Mouse (Mus musculus): Measurements from ENCODE around the gene Rnase2b. TPM values are rescaled to one million over a fixed set of nuclear protein-coding genes. Genes with fewer than 3 reads are reported as not detected.
"Not testable (repeated sequence)": the region's sequence is repeated elsewhere in the genome, so short reads cannot be mapped to it uniquely, and the experiment has no call there.

The Rnase2b gene
- polyA plus RNA-seq, 1 experiment from 2014 or later, result not detected

DNA sequence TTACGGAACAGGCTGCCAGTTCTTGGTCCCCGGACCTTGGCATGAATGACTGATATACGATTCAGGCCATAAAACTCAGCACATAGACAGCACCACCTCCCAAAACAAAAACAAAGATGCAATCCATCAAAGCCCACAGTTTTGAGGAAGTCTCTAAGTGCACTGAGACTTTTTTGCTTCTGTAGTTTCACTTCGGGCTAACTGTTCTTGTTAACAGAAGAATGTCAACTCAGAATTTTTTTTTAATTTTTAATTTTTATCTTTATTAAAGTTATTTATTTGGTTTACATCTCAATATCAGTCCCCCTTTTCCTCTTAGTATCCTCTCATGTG, 5.4 kb upstream of the Rnase2b start:
- 28% methylated on average over 4 of the region's 4 CpGs for WGBS
- H3K9me3 ChIP-seq (replicated peaks), result no peaks in the 10 kb centered on the region
- no peaks in the 10 kb centered on the region for H3K27me3 ChIP-seq (replicated peaks)
- no peaks in the 10 kb centered on the region for H3K36me3 ChIP-seq
- no peak overlapping the region for H3K4me3 ChIP-seq (replicated peaks)
- no peaks in the 10 kb centered on the region for H3K4me1 ChIP-seq
- no peak overlapping the region for H3K9ac ChIP-seq (replicated peaks)
- no peak overlapping the region for H3K4me2 ChIP-seq
- no peak for ATAC-seq (ENCODE audit: low FRiP score)
- H3K27ac ChIP-seq (replicated peaks), result no peak overlapping the region

DNA sequence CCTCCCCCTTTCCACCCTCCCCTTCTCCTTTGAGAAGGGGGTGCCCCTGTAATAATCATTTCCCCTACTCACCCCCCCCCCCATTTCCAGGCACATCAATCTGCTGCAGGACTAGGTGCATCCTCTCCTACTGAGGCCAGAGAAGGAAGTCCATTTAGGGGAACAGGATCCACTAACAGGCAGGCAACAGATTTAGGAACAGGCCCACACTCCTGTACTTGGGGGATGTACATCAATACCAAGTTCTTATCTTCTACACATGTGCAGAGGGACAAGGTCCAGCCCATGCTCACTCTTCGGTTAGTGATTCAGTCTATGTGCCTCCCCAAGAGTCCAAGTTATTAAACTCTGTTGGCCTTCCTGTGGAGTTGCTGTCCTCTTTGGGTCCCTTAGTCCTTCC, 5.0 kb upstream of the Rnase2b start:
- WGBS, result 92% methylated on average over 1 of the region's 1 CpGs
- Histone ChIP-seq H3K4me3 (replicated peaks) (no peak overlapping the region), H3K27ac (replicated peaks) (no peak overlapping the region), H3K9me3 (replicated peaks) (no peaks in the 10 kb centered on the region), H3K36me3 (no peaks in the 10 kb centered on the region), H3K27me3 (replicated peaks) (no peaks in the 10 kb centered on the region), H3K9ac (replicated peaks) (no peak overlapping the region), H3K4me1 (no peaks in the 10 kb centered on the region), H3K4me2 (no peak overlapping the region)
- no peak for ATAC-seq (ENCODE audit: low FRiP score)

DNA sequence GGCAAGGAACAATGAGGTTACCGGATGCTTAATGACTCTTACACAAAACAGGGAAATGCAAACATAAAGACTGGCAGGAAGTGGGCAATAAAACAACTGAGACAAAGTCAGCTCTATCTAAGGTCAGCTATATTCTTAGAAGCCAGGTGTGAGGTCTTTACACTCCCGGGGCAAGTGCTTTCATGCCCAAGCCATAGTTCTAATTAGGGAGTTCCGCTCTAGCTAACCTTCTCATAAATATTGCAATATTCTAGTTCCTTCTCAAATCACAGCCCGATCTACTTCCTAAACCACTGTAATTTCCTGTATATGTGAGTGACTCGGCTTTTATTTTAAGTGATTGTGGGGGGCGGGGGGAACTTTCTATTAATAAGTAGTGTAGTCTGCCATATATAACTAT, 1.3 kb downstream of the Rnase2b start:
- not testable (repeated sequence) for ATAC-seq (ENCODE audit: low FRiP score); H3K9ac ChIP-seq (replicated peaks); H3K36me3 ChIP-seq; H3K27me3 ChIP-seq (replicated peaks); H3K9me3 ChIP-seq (replicated peaks); H3K4me1 ChIP-seq; H3K4me2 ChIP-seq; H3K27ac ChIP-seq (replicated peaks); H3K4me3 ChIP-seq (replicated peaks)
- 83% methylated on average over 6 of the region's 6 CpGs for WGBS

DNA sequence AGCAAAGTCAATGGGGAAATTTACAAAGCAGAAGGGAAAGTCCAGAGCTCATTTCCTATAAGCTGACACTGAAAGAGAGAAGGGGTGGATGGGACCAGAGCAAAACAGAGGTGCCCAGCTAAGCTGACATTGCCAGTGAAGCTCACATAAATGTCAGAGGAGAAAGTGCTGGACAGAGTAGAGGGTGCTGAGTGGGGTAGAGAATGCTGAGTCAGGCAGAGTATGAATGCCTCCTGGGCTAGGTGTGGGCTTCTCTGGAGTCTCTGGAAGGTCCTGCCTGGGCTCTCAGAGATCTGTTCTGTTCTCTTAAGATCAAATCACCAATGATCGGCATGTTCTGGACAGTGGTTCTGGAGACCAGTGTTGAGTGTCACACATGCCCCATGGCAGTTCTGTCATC, 3.4 kb downstream of the Rnase2b start:
- no peak overlapping the region for H3K9ac ChIP-seq (replicated peaks)
- 90% methylated on average over 1 of the region's 1 CpGs for WGBS
- H3K4me3 ChIP-seq (replicated peaks), result no peak overlapping the region
- H3K4me2 ChIP-seq, result no peak overlapping the region
- H3K36me3 ChIP-seq, result no peaks in the 10 kb centered on the region
- no peaks in the 10 kb centered on the region for H3K4me1 ChIP-seq
- no peaks in the 10 kb centered on the region for H3K9me3 ChIP-seq (replicated peaks)
- H3K27me3 ChIP-seq (replicated peaks), result no peaks in the 10 kb centered on the region
- H3K27ac ChIP-seq (replicated peaks), result no peak overlapping the region
- no peak for ATAC-seq (ENCODE audit: low FRiP score)

DNA sequence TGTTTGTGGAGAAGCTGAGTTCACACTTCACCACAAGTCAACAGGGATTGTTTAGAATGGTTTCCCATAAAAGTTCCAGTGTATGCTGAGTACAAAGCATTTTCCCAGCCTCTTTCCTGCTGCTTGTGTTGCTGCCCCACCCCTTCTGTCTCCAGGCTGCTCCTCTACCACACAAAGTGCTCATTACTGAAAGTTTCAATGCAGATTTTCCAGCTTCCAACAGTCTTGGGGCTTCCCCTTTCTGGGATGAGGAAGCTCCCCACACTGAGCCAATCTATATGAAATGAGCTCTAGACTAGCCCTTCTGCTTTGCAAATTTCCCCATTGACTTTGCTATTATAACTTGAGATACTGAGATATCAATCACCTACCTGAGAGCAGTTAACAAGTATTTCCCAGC, 4.0 kb downstream of the Rnase2b start:
- H3K4me1 ChIP-seq, result no peaks in the 10 kb centered on the region
- H3K9ac ChIP-seq (replicated peaks), result no peak overlapping the region
- H3K4me3 ChIP-seq (replicated peaks), result no peak overlapping the region
- no peak overlapping the region for H3K4me2 ChIP-seq
- no peak for ATAC-seq (ENCODE audit: low FRiP score)
- H3K27ac ChIP-seq (replicated peaks), result no peak overlapping the region
- H3K27me3 ChIP-seq (replicated peaks), result no peaks in the 10 kb centered on the region
- no peaks in the 10 kb centered on the region for H3K9me3 ChIP-seq (replicated peaks)
- no peaks in the 10 kb centered on the region for H3K36me3 ChIP-seq

DNA sequence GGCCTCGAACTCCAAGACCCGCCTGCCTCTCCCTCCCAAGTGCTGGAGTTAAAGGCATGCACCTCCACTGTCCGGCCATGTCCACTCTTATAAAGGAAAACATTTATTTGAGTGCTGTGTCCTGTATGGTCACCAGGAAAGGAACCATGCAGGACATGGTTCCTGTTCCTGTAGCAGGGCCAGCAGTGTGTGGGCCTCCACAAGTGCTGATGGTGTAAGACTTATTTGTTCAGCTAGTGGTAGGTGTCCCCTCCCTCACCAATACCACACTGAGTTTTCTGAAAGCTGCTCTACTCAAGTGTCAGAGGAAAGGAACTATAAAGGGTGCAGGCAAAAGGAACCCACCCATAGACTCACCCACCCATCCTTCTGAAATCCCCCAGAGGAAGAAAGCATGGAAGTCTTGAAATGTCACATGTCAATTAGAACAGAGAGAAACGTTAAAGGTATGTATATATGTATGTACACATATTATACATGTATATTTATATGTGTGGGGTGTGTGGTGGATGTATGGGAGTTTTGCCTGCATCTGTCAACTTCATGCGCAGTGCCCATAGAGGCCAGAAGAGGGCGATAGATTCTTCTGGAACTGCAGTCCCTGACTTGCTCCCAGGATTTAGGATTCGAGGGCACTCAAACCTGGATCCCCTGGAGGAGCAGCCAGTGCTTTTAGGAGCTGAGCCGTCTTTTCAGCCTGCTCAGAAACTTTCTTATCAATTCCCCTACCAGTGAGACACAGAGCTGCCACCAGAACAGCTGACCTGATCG, 10.2 kb downstream of the Rnase2b start:
- H3K9me3 ChIP-seq (replicated peaks); H3K27ac ChIP-seq (replicated peaks); H3K9ac ChIP-seq (replicated peaks); H3K4me3 ChIP-seq (replicated peaks); H3K27me3 ChIP-seq (replicated peaks); H3K4me2 ChIP-seq; H3K36me3 ChIP-seq; H3K4me1 ChIP-seq: not testable (repeated sequence)
- 42% methylated on average over 9 of the region's 9 CpGs for WGBS
- 0 out of 2 replicates have a peak, but pooled peaks have one; percentile 47 for ATAC-seq (ENCODE audit: low FRiP score)

DNA sequence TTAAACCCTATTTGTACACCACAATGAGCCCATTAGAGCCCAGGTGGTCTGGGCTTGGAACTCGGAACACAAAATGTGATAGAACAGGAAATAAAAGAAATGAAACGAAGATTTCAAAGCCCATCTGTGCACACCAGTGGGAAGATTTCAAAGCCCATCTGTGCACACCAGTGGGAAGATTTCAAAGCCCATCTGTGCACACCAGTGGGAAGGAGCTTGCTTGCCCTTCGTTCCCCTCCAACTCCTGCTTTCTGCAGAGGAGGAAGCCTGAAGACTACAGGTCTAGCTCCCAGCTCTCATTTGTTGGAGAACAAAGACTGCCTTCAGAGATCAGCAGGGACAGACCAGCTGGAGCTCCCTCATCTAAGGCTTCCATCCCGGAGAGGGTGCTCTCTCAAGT, 10.9 kb downstream of the Rnase2b start:
- ATAC-seq (ENCODE audit: low FRiP score), result peak; percentile 50; the same call in 1 of the 2 replicates
- H3K4me3 ChIP-seq (replicated peaks); H3K36me3 ChIP-seq; H3K4me1 ChIP-seq; H3K27ac ChIP-seq (replicated peaks); H3K4me2 ChIP-seq; H3K27me3 ChIP-seq (replicated peaks); H3K9me3 ChIP-seq (replicated peaks); H3K9ac ChIP-seq (replicated peaks): not testable (repeated sequence)
- 44% methylated on average over 4 of the region's 4 CpGs for WGBS

DNA sequence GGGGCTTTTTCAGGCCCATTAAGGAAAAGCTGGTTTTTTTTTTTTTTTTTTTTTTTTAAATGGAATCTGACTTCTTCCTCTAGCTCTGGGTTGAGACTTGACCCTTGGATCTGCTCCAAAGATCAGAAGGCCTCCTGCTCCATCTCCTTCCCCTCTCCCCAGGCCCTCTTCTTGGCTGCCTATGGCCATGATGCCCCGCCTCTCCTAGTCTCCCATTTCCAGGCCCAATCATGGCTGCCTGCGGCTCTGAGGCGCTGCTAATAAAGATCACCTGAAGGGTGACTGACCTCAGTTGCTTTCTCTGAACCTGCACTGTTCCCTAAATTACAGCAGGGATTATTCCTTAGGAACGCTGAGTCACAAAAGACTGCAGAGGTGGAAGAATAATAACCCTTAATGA, 11.8 kb downstream of the Rnase2b start:
- Histone ChIP-seq H3K9me3 (replicated peaks) (no peaks in the 10 kb centered on the region), H3K36me3 (no peaks in the 10 kb centered on the region), H3K27me3 (replicated peaks) (no peaks in the 10 kb centered on the region), H3K9ac (replicated peaks) (no peak overlapping the region), H3K27ac (replicated peaks) (no peak overlapping the region), H3K4me2 (no peak overlapping the region), H3K4me1 (no peaks in the 10 kb centered on the region), H3K4me3 (replicated peaks) (no peak overlapping the region)
- 81% methylated on average over 4 of the region's 4 CpGs for WGBS
- no peak for ATAC-seq (ENCODE audit: low FRiP score)

DNA sequence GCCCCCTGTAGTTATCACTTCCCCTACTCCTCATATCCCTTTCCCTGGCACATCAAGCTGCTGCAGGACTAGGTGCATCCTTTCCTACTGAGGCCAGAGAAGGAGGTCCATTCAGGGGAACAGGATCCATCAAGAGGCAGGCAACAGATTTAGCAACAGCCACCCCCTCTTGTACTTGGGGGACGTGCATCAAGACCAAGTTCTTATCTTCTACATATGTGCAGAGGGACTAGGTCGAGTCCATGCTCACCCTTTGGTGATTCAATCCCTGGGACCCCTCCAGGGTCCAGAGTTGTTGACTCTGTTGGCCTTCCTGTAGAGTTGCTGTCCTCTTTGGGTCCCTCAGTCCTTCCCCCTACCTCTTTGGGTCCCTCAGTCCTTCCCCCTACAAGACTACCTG, 19.0 kb downstream of the Rnase2b start:
- not testable (repeated sequence) for H3K4me3 ChIP-seq (replicated peaks); H3K4me2 ChIP-seq; H3K9ac ChIP-seq (replicated peaks); H3K27ac ChIP-seq (replicated peaks); ATAC-seq (ENCODE audit: low FRiP score); H3K9me3 ChIP-seq (replicated peaks); H3K4me1 ChIP-seq; H3K27me3 ChIP-seq (replicated peaks); H3K36me3 ChIP-seq
- WGBS, result 89% methylated on average over 2 of the region's 2 CpGs

DNA sequence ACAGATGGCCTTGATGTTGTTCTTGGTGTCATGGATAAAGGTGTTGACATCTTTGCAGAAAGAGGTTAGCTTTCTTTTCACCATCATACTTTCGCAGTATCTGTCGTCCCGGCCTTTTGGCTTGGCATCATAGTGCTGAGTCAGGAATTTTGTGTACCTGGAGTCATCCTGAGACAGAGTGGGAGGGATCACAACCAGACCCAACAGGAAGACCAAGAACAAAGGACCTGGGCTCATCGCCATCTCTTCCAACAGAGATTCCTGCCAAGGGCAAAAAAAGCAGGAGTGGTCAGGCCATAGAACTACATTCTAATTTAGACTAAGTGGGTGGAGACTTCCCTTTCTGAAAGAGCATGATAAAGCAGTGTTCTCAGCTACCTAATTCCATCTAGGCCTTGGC, 33.6 kb downstream of the Rnase2b start:
- Histone ChIP-seq H3K4me2 (no peak overlapping the region), H3K4me1 (no peaks in the 10 kb centered on the region), H3K36me3 (no peaks in the 10 kb centered on the region), H3K9ac (replicated peaks) (no peak overlapping the region), H3K9me3 (replicated peaks) (no peaks in the 10 kb centered on the region), H3K4me3 (replicated peaks) (no peak overlapping the region), H3K27ac (replicated peaks) (no peak overlapping the region), H3K27me3 (replicated peaks) (no peaks in the 10 kb centered on the region)
- no peak for ATAC-seq (ENCODE audit: low FRiP score)
- WGBS, result 97% methylated on average over 4 of the region's 4 CpGs

DNA sequence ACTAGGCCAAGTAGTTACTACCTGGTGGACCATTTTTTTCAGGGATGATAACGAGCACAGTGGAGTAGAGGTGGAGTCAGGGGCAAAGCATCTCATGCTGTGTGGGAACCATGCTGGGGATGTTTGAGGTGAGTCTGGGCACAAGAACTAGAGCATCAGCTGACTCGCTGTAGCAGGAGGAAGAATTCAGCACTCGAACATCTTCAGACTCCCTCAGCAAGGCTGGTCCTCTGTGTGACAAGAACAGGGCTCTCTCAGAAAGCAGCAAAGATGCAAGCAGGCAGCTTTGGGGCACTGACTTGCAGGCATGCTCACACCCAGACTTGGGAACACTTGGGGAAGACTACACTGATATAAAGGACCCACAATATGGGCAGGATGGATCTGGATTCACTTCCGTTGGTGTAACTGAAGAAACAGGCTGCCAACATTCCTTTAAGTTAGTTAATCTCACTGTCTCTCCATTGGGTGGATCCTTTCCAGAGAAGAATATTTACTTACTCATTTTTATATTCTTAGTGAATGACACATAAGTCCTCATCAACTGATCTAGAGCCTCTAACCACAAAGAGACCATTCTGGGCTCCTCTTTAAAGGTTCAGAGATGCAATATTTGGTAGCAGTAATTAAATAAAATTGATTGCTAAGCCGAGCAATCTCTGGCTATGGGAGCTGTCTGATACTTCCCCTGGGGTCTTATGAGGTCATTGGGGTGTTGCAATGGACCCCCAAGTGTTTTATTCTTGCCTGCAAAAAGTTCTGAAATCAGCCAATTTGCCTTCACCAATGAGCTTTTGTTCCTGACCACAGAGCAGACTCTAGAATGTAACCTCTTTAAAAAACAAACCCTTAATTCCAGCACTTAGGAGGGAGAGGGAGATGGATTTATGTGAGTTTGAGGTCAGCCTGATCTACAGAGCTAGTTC, 37.3 kb downstream of the Rnase2b start, which contains the start of gene Ang2:
Ang2 (minus strand) TSS at position 51 of the 926 bp plus-strand sequence.
- 78% methylated on average over 5 of the region's 5 CpGs for WGBS
- H3K9me3 ChIP-seq (replicated peaks), result no peaks in the 10 kb centered on the region
- H3K27me3 ChIP-seq (replicated peaks), result no peaks in the 10 kb centered on the region
- no peak within 1 kb of the TSS for H3K4me3 ChIP-seq (replicated peaks)
- no peak within 1 kb of the TSS for H3K27ac ChIP-seq (replicated peaks)
- ATAC-seq (ENCODE audit: low FRiP score), result no peak
- H3K36me3 ChIP-seq, result no peaks in the 10 kb centered on the region
- no peak within 1 kb of the TSS for H3K9ac ChIP-seq (replicated peaks)
- H3K4me1 ChIP-seq, result no peaks in the 10 kb centered on the region
- H3K4me2 ChIP-seq, result no peak within 1 kb of the TSS

DNA sequence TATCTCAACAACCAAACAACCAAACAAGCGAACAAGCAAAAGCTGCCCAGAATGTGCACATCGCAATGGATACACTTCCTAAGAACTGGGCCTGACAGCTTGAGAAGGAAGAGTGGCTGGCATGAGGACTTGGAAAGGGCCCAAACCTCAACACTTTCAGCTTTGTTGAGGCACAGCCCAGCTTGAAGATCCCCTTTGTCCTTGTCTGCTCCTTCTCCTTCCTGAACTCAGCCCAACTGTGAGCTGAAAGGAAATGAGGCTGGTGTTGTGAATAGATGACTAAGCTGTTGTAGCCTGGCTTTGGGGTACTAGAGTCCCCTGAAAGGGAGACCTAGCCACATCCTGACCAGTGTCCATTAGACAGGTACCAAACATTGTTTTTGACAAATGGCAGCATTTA, 38.0 kb downstream of the Rnase2b start:
- no peak overlapping the region for H3K9ac ChIP-seq (replicated peaks)
- no peaks in the 10 kb centered on the region for H3K27me3 ChIP-seq (replicated peaks)
- H3K4me2 ChIP-seq, result no peak overlapping the region
- no peaks in the 10 kb centered on the region for H3K9me3 ChIP-seq (replicated peaks)
- ATAC-seq (ENCODE audit: low FRiP score), result no peak
- H3K36me3 ChIP-seq, result no peaks in the 10 kb centered on the region
- H3K4me1 ChIP-seq, result no peaks in the 10 kb centered on the region
- 96% methylated on average over 2 of the region's 2 CpGs for WGBS
- no peak overlapping the region for H3K4me3 ChIP-seq (replicated peaks)
- H3K27ac ChIP-seq (replicated peaks), result no peak overlapping the region

Measured in neural tube, embryonic 15.5 days (tissue).